Mouse (Mus musculus) central nervous system, embryonic 11.5 days (tissue): ENCODE data around the gene Psme2b. TPM values are rescaled to one million over a fixed set of nuclear protein-coding genes. Genes with fewer than 3 reads are reported as not detected.

Source experiments
- polyA plus RNA-seq: library from polyadenylated mRNA; depleted of rRNA; stranded (reverse); fragments of >200 nt; gene quantifications from 2 replicates; pipeline ENCODE4 v1.2.3, GENCODE M21; 2012; rRNA removed

The Psme2b gene
- polyA plus RNA-seq = 0.58 and 1.1 TPM in 2 replicates

DNA sequence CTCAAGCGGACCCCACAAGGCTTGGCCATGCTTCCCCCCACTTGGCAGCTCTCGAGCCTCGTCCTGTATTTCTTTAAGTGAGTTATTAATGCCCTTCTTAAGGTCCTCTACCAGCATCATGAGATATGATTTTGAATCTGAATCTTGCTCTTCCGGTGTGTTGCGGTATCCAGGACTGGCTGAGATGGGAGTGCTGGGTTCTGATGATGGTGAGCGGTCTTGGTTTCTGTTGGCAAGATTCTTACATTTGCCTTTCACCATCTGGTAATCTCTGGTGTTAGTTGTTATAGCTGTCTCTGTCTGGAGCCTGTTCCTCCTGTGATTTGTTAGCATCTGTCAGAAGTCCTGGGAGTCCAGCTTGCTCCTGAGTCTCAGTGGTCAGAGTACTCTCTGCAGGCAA lies at the start of gene Psme2b:
TSS of gene Psme2b (minus strand) at position 101 of the 400 bp plus-strand sequence.

DNA sequence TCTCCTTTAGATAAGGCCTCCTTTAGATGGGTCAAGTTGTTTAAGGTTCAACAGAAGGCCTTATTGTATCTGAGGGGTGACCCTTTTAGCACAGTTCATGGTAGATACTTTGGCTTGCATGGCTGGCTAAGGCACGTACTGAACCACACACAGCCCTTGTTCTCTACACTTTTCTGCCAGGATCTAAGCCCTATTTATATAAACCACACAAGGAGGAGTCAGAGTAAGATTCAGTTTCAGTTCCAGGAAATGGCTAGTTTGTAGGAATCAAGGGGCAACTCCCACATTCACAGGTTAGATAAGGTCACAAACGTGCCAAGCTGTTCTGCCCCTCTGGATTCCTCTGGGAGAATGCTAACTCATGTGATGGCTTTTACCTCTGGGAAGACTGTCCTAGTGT lies 48.0 kb upstream of the Psme2b start, which contains the start of gene Tgtp1:
TSS of gene Tgtp1 (minus strand) at position 155 of the 400 bp plus-strand sequence.

DNA sequence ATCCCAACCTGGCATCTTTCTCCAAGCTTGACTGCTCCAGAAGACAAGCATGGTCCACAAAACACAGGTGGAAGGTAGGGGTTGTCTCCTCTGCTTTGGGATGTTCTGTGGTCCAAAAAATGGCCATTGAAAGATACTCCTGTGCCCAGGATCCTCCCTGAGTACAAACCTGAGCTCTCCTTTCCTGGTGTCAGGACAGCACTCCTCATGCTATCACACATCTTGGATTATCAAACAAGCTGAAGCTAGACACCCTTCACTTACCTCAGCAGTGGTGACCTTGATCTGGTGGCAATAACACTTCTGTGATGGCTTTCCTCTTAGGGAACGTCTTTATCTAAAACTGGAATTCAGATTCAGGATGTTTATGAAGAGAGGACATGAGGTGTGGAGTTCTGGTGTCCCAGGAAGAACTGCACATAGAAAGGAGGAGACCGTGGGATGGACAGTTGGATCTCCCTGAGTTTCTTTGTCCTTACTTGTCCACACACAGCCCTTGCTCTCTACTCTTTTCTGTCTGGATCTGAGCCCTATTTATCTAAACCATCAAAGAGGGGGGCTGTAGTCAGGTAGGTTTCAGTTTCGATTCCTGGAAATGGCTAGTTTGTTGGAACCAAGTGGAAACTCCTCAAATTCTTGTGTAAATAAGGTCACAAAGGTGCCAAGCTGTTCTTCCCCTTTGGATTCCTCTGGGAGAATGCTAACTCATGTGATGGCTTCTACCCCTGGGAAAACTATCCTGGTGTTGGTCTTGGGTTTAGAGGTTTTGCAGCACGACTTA lies 45.9 kb upstream of the Psme2b start, which contains the start of gene Gm12185:
TSS of gene Gm12185 (minus strand) at position 487 of the 781 bp plus-strand sequence.

DNA sequence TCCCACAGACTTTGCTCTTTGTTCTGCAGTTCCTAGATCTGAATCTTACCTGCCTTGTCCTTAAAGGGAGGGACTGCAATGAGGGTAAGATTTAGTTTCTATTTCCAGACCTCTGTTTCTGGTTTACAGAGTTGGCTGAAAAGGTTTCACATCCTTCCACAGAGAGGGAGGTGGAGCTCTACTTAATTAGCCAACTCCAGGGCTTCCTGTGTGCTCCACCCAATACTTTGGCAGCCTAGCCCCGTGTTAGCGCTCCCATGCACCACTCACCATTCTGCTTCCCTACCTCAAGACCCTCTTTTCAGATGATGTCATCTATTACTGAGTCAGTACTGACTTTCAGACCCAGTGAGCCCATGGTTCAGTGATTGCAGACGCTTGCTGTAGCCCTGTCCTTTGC lies 33.3 kb upstream of the Psme2b start, which contains the start of gene 9930111J21Rik1:
TSS of gene 9930111J21Rik1 (minus strand) at position 148 of the 400 bp plus-strand sequence.

DNA sequence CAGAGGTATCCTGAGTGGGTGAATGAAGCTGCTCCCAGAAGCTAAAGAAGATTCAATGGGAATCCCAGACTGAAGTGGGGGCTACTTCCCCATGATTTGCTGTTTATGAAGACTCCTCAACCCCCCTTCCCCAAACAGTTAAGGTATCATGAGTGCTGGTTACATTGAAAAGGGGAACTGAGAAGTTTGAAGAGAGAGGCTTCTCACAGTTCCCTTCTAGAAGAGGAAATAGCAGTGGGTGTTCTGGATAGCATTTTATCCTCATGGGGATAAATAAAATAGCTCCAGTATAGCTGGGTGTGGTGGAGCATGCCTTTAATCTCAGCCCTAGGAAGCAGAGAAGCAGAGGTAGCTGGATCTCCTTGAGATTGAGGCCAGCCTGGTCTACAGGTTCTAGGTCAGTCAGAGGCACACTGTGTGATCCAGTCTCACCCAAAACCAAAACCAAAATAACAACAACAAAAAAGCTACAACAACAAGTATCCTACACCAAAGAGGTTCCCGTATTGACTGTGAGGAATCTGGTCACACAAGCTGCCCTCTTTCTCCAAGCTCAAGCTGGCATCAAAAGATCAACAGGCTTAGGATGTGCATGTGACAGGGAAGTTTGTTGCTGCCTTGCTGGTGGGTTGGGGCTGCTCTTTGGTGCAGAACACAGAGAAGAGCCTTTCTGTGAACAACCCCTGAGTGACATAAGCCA lies 32.4 kb upstream of the Psme2b start, which contains the start of gene Olfr56:
TSS of gene Olfr56 (plus strand) at position 650 of the 700 bp plus-strand sequence.

DNA sequence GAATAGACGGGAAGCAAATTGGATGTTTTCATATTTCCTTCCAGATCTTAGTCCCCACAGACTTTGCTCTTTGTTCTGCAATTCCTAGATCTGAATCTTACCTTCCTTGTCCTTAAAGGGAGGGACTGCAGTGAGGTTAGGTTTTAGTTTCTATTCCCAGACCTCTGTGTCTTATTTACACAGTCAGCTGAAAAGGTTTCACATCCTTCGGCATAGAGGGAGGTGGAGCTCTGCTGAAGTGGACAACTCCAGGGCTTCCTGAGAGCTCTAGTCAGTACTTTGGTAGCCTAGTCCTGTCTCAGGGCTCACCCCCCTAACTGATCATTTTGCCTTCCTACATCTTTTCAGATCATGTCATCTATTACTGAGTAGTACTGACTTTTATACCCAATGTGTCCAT lies 44.0 kb downstream of the Psme2b start, which contains the start of gene Gm5431:
TSS of gene Gm5431 (minus strand) at position 194 of the 400 bp plus-strand sequence.

Other genes starting within 250 kb of the Psme2b start
- gene Rack1, start 145.9 kb downstream of the Psme2b start, polyA plus RNA-seq = 1,363 and 1,952 TPM in 2 replicates
- 41.2 and 55.9 TPM in 2 replicates for gene Trim41, start 128.8 kb downstream of the Psme2b start, polyA plus RNA-seq
- 1.3 and 1.5 TPM in 2 replicates for gene Trim7, start 120.0 kb downstream of the Psme2b start, polyA plus RNA-seq
- 24.0 and 57.0 TPM in 2 replicates for gene Gm12184, start 119.5 kb downstream of the Psme2b start, polyA plus RNA-seq
- 1.5 and 2.2 TPM in 2 replicates for gene Irgm1, start 74.5 kb downstream of the Psme2b start, polyA plus RNA-seq
- 0.12 and 0.13 TPM in 2 replicates for gene Gm5431, start 44.0 kb downstream of the Psme2b start, polyA plus RNA-seq
- gene Olfr56, start 32.7 kb upstream of the Psme2b start, polyA plus RNA-seq = 0.02 and 0.06 TPM in 2 replicates
- 0.18 and 0.27 TPM in 2 replicates for gene 9930111J21Rik1, start 33.2 kb upstream of the Psme2b start, polyA plus RNA-seq
- not detected in 2 replicates for gene Gm12185, start 46.0 kb upstream of the Psme2b start, polyA plus RNA-seq
- gene Tgtp1, start 48.0 kb upstream of the Psme2b start, polyA plus RNA-seq = not detected in 2 replicates
- 0.10 and 0.29 TPM in 2 replicates for gene 9930111J21Rik2, start 105.1 kb upstream of the Psme2b start, polyA plus RNA-seq
- not detected in 2 replicates for gene Tgtp2, start 118.0 kb upstream of the Psme2b start, polyA plus RNA-seq
- 0.55 and 0.89 TPM in 2 replicates for gene Ifi47, start 130.4 kb upstream of the Psme2b start, polyA plus RNA-seq
- not detected in 2 replicates for gene Olfr1396, start 168.7 kb upstream of the Psme2b start, polyA plus RNA-seq
- gene Olfr1395, start 196.1 kb upstream of the Psme2b start, polyA plus RNA-seq = not detected in 2 replicates
- gene Olfr1394, start 208.2 kb upstream of the Psme2b start, polyA plus RNA-seq = not detected in 2 replicates
- gene Btnl9, start 241.0 kb upstream of the Psme2b start, polyA plus RNA-seq = 0.21 and 0.44 TPM in 2 replicates